Mouse (Mus musculus) intestine, embryonic 16.5 days (tissue): ENCODE measurements at regions not wholly inside any gene's neighbourhood (a gene's known extent, or its start where the extent isn't known, plus 50 kb on each side); places are given as distances from the start of the nearest gene placed in this dataset.

ENCODE experiments used
- ATAC-seq: fragments of 200-750 bp; cut with Nextera tagmentation; 2 replicates; pipeline ENCODE4 v1.8.0; 2017; ENCODE audit warnings: moderate TSS enrichment, moderate library complexity
- H3K27ac ChIP-seq: fragments of 300-500 bp; sonication (generic); 2 replicates; pipeline ENCODE4 v1.5.1; 2014; ENCODE audit warnings: mild to moderate bottlenecking, low read length
- H3K27me3 ChIP-seq: fragments of 300-500 bp; sonication (generic); replicated peaks from 2 replicates; pipeline ENCODE4 v1.6.1; 2014; ENCODE audit warnings: low read length, control low read depth, mixed read lengths; ENCODE audit not compliant: control insufficient read depth, insufficient read depth
- H3K36me3 ChIP-seq: fragments of 300-500 bp; sonication (generic); 2 replicates; pipeline ENCODE4 v1.6.1; 2014; ENCODE audit warnings: low read length, control low read depth; ENCODE audit not compliant: control insufficient read depth, insufficient read depth
- H3K4me1 ChIP-seq: fragments of 300-500 bp; sonication (generic); 2 replicates; pipeline ENCODE4 v1.6.1; 2014; ENCODE audit warnings: low read length, control low read depth, mixed read lengths; ENCODE audit not compliant: control insufficient read depth, insufficient read depth
- H3K4me2 ChIP-seq: fragments of 300-500 bp; sonication (generic); 2 replicates; pipeline ENCODE4 v1.6.1; 2014; ENCODE audit warnings: low read depth, low read length, control low read depth
- H3K4me3 ChIP-seq: fragments of 300-500 bp; sonication (generic); 2 replicates; pipeline ENCODE4 v1.5.1; 2014; ENCODE audit warnings: mild to moderate bottlenecking, low read length
- H3K9ac ChIP-seq: fragments of 300-500 bp; sonication (generic); 2 replicates; pipeline ENCODE4 v1.6.1; 2014; ENCODE audit warnings: low read depth, low read length
- H3K9me3 ChIP-seq: fragments of 300-500 bp; sonication (generic); 2 replicates; pipeline ENCODE4 v1.6.1; 2016; ENCODE audit warnings: low read length, control low read depth; ENCODE audit not compliant: control insufficient read depth
- WGBS: fragments of 180-500 bp; shearing (Covaris S2); extraction: QIAGEN DNeasy Blood & Tissue Kit; methylation state at CpG from one replicate; pipeline ENCODE4 v1.1.7; 2014; 5-methylcytosine and 5-hydroxymethylcytosine counted together

DNA sequence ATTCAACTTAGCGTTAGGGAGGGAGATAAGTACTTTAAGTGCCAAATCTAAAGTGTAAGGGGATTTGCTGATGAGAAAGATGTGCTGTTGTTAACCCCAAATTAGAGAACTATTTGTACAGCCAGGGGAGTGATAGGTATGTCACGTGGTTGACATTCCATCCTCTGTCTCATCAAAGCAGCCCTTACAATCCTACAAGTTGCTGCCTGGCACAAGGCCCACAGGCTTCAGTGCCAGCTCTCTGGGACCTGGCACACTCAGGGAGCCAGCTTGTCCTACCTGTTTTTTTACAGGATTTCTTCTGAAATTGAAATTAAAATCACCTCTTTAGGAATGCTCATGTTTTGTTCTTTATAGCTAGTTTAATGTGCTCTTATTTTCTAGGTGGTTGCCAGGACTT lies 68.6 kb upstream of the Egln3 start:
- H3K36me3 ChIP-seq, result no peaks in the 10 kb centered on the region
- peaks cover 6% of the 10 kb centered on the region; the same call in 1 of the 2 replicates for H3K4me1 ChIP-seq
- no peaks in the 10 kb centered on the region for H3K9me3 ChIP-seq
- WGBS, result 76% methylated on average over 2 of the region's 2 CpGs
- no peak for ATAC-seq
- H3K9ac ChIP-seq, result no peak overlapping the region
- H3K4me3 ChIP-seq, result no peak overlapping the region
- H3K4me2 ChIP-seq, result no peak overlapping the region
- no peaks in the 10 kb centered on the region for H3K27me3 ChIP-seq
- H3K27ac ChIP-seq, result no peak overlapping the region

DNA sequence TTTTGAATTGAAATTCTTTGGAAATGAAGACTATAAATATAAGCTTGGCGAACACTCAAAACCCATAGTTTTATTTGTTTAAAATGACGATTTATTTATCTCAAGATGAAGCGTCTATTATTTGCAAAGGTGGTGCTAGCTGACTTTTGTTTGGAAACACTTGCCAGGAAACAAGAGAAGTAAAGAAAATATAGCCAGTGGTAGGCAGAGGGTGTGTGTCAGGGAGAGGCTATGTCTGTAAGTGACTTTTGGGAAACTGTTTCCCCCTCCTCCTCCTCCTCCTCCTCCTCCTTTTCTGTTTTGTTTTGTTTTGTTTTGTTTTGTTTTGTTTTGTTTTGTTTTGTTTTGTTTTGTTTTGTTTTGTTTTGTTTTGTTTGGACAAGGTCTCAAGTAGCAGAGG lies 62.2 kb upstream of the Egln3 start:
- WGBS, result 54% methylated on average over 3 of the region's 3 CpGs
- Histone ChIP-seq H3K9ac (no peak overlapping the region), H3K27ac (no peak overlapping the region), H3K36me3 (no peaks in the 10 kb centered on the region), H3K4me1 (peaks cover 20% of the 10 kb centered on the region), H3K4me3 (no peak overlapping the region), H3K27me3 (no peaks in the 10 kb centered on the region), H3K9me3 (no peaks in the 10 kb centered on the region), H3K4me2 (no peak overlapping the region)
- ATAC-seq, result no peak

DNA sequence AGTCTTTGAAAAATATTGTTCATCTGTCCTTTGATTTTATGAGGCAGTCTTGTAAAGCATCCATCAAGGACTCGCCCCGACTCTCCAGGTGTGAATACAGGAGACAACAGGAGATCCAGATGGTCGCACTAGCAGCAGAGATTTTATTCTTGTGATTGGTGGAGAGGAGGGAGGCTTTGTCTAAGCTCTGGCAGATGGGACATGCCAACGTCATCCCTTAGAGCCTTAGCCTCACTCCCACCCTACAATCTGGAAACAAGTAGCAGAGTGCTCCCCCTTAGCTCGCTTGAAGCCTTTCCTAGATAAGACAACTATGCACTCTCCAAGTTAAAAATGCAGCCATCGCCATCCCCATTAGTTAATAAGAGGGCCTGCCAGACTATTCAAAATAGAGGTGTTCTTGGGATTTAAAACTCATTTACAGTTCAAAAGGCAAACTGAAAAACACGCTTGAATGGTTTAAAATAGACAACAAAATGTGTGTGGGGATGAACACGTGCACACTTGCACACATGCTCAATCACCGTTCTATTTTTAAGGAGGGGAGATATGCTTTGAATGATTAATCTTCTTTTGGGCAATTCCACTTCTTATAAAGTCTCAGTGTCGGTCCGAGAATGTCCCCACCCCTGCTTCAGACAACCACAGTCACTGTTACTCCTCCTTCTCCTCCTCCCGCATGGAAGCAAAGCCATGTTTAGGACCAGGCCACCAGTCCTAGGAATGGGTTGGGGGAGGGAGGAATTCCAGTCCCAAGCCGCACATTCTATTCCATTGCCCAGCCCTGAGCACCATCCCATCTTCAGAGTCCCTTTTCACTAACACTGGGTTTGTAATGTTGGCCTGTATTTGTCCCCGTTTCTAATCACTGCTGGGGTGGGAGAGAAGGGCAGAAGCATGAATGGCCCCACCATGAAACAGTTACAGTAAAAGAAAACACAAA lies 61.5 kb upstream of the Egln3 start:
- Histone ChIP-seq H3K4me3 (no peak overlapping the region), H3K27ac (peak overlapping the region; percentile 37; the same call in 1 of the 2 replicates), H3K9me3 (no peaks in the 10 kb centered on the region), H3K27me3 (no peaks in the 10 kb centered on the region), H3K4me1 (peaks cover 20% of the 10 kb centered on the region), H3K36me3 (no peaks in the 10 kb centered on the region), H3K4me2 (no peak overlapping the region), H3K9ac (no peak overlapping the region)
- WGBS, result 65% methylated on average over 14 of the region's 14 CpGs
- peak; percentile 41; the same call in 1 of the 2 replicates for ATAC-seq

DNA sequence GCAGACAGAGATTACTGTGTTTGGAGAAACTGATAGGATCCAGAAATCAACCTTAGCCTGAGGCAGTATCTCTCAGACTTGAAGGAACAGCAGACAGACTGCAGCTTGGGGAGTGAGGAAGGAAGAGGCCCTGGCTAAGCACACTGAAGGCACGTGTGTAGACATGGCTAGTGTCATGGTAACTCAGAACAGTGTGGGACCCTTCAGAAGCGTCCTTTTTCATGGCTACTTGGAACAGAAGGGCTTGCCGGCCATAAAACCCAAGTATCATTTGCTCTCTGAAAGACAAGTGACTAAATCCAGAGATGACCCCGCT lies 60.7 kb upstream of the Egln3 start:
- peak; percentile 72 for ATAC-seq
- 46% methylated on average over 4 of the region's 4 CpGs for WGBS
- H3K9me3 ChIP-seq, result no peaks in the 10 kb centered on the region
- 0 out of 2 replicates have a peak overlapping the region, but pooled peaks have one; percentile 14 for H3K27ac ChIP-seq
- no peaks in the 10 kb centered on the region for H3K36me3 ChIP-seq
- peaks cover 20% of the 10 kb centered on the region for H3K4me1 ChIP-seq
- no peaks in the 10 kb centered on the region for H3K27me3 ChIP-seq
- no peak overlapping the region for H3K4me3 ChIP-seq
- no peak overlapping the region for H3K4me2 ChIP-seq
- no peak overlapping the region for H3K9ac ChIP-seq

DNA sequence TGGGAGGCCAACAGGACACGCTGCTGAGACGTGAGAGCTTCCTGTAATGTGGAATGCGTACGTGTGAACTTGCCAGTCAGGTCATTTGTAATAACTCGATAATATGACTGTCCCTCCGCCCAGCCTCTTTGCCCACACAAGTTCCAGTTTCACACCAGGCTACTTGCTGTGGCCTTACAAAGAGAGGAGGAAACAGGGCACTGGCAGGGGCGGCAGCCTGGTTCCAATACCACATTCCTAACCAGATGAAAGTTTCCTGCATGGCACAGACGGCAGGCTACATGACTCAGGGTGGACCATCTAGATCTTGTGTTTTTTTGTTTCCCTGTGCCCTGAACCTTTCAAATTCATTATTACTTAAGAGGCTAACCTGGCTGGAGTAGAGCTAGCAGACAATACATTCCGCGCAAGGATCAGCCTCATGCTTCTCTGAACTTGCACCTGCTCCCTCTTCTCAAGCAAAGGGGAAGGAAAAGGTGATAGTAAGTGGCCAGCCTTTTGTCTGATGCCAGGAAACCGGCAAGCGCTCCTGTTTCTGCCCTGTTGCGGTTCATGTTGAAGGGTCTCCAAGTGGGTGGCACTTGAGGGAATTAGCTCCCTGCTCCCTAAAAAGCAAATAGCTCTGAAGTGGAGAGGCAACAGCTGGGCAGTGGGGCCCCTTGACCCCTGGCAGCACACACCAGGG lies 60.2 kb upstream of the Egln3 start:
- peaks cover 20% of the 10 kb centered on the region for H3K4me1 ChIP-seq
- H3K9me3 ChIP-seq, result no peaks in the 10 kb centered on the region
- 43% methylated on average over 13 of the region's 13 CpGs for WGBS
- H3K27me3 ChIP-seq, result no peaks in the 10 kb centered on the region
- no peak overlapping the region for H3K4me2 ChIP-seq
- H3K36me3 ChIP-seq, result no peaks in the 10 kb centered on the region
- no peak overlapping the region for H3K4me3 ChIP-seq
- peak; percentile 29; the same call in 1 of the 2 replicates for ATAC-seq
- 0 out of 2 replicates have a peak overlapping the region, but pooled peaks have one; percentile 14 for H3K27ac ChIP-seq
- H3K9ac ChIP-seq, result no peak overlapping the region

DNA sequence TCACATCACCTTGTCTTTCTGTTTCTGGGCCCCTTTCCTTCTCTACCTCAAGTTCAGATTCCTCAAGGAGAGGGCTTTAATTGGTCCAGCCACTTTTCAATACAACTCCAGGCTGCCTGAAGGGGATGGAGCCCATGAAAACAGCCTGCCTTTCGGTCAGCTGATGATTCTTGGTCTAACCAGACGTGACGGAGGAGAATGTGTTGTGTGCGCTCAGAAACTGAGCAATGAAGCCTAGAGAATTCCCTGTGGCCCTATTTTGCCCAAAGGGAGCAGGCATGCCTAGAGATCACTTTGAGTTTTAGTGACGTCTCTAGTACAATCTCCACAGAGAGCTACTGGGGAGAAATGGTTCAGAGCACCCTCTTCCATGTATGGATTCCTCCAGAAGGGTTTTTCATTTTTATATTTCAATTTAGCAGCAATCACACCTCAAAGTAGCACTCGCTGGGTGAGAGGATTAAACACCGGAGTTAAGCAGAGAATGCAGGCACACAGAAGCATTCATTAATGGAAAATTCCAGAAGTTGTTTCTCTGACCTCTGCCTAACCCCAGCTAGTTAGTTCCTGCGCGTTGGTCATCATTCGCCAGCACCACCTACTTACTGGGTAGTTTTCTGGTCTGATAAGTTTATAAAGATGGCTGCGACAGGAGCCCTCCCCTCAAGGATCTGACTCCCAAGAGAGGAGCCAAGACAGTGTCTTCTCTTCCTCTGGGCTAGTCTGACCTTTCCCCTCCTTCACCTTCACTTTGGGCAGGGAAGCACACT lies 58.8 kb upstream of the Egln3 start:
- Histone ChIP-seq H3K9me3 (no peaks in the 10 kb centered on the region), H3K4me1 (peaks cover 20% of the 10 kb centered on the region), H3K4me3 (no peak overlapping the region), H3K36me3 (no peaks in the 10 kb centered on the region), H3K9ac (no peak overlapping the region), H3K4me2 (no peak overlapping the region), H3K27me3 (no peaks in the 10 kb centered on the region), H3K27ac (no peak overlapping the region)
- WGBS, result 75% methylated on average over 11 of the region's 11 CpGs
- no peak for ATAC-seq

DNA sequence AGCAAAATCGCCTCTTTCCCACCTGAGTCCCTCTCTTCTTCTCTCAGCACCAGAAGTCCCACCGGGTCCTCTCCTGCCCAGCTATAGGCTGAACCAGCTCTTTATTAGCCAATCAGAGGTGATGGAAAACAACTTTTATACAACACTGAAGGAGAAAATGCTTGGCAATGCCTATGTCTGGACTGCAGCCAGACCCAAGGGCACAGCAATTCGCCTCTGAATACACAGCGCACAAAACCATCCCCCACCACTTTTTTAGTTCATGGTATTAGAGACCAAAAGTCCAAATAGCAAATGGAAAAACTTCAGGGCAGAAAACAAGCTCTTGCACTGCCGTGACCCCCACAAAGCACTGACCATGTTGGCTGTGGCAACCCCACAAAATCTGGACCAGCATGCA lies 57.8 kb upstream of the Egln3 start:
- WGBS, result 87% methylated on average over 5 of the region's 5 CpGs
- ATAC-seq, result no peak

DNA sequence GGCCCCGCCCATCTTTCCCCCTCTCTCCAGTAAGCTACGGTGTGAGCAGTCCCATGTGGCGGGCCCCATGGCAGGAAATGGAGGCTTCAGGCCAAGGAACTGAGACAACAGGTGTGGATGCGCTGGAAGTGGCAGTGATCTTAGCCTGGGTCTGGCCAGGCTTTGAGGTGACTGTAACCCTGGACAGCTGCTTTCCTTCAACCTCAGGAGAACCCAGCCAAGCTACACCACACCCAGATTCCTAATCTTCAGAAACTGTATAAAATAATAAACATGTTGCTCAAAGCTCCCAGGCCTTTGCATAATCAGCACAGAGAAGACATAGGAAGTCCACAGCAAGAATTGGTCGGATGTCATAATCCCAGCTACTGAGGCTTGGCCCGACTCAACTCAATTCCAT lies 56.8 kb upstream of the Egln3 start:
- peak; percentile 40 for ATAC-seq
- Histone ChIP-seq H3K4me2 (no peak overlapping the region), H3K4me3 (no peak overlapping the region), H3K27ac (no peak overlapping the region), H3K27me3 (no peaks in the 10 kb centered on the region), H3K9me3 (no peaks in the 10 kb centered on the region), H3K4me1 (peaks cover 26% of the 10 kb centered on the region), H3K36me3 (no peaks in the 10 kb centered on the region), H3K9ac (no peak overlapping the region)
- WGBS, result 67% methylated on average over 6 of the region's 6 CpGs

More for the DNA sequence above, 57.8 kb upstream of the Egln3 start:
- H3K36me3 ChIP-seq, result no peaks in the 10 kb centered on the region
- H3K9me3 ChIP-seq, result no peaks in the 10 kb centered on the region
- no peak overlapping the region for H3K4me2 ChIP-seq
- H3K27ac ChIP-seq, result no peak overlapping the region
- peaks cover 25% of the 10 kb centered on the region for H3K4me1 ChIP-seq
- H3K9ac ChIP-seq, result no peak overlapping the region
- H3K27me3 ChIP-seq, result no peaks in the 10 kb centered on the region
- no peak overlapping the region for H3K4me3 ChIP-seq

DNA sequence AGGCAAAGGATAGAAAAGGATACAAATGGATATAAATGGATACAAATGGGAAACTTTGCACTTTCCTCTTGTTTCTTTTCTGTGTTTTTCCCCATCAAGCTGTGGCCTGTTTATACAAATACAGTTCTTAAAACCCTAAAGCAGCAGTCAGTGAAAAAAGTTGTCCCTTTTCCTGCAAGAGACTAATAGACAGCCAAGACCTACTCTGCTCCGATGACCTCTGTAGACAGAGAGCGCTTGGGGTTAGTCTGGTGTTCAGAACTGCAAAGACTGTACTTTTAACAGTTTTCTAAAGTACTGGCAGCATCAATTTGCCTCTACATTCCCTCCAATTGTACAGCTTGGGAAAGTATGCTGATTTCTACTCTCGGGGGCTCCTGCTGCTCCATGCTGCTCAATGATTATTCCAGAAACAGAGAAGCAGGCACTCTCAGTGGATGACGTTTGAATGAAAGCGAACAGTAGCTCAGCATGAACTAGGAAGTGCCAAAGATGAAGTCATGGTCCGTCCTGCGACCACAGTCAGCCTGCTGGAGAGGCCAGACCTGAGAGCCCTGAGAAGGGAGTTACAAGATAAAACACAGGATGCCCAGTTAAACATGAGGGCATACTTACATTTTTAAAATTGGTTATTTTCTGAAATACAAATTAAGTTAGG lies 54.2 kb upstream of the Egln3 start:
- Histone ChIP-seq H3K9ac (no peak overlapping the region), H3K36me3 (no peaks in the 10 kb centered on the region), H3K4me3 (no peak overlapping the region), H3K9me3 (no peaks in the 10 kb centered on the region), H3K27ac (no peak overlapping the region), H3K4me1 (peaks cover 7% of the 10 kb centered on the region; the same call in 1 of the 2 replicates), H3K27me3 (no peaks in the 10 kb centered on the region), H3K4me2 (no peak overlapping the region)
- WGBS, result 72% methylated on average over 7 of the region's 7 CpGs
- ATAC-seq, result no peak
